Mouse (Mus musculus) embryonic facial prominence, embryonic 11.5 days (tissue): ENCODE results near the gene Hnrnph2. TPM values are rescaled to one million over a fixed set of nuclear protein-coding genes. Genes with fewer than 3 reads are reported as not detected.

ENCODE experiments used
- ATAC-seq: fragments of 200-750 bp; cut with Nextera tagmentation; replicated peaks from 2 replicates; pipeline ENCODE4 v1.8.0; 2017; ENCODE audit warnings: low read depth; ENCODE audit not compliant: insufficient number of reproducible peaks, low FRiP score, low TSS enrichment
- DNase-seq: peaks from one replicate; pipeline ENCODE4 v3.0.0-alpha.2; 2015; ENCODE audit warnings: low spot score
- H3K27ac ChIP-seq: fragments of 300-500 bp; sonication (generic); replicated peaks from 2 replicates; pipeline ENCODE4 v1.5.1; 2014; ENCODE audit warnings: mild to moderate bottlenecking, low read depth, low read length, control low read depth
- H3K27me3 ChIP-seq: fragments of 300-500 bp; sonication (generic); 2 replicates; pipeline ENCODE4 v1.6.1; 2014; ENCODE audit warnings: mild to moderate bottlenecking, low read length, moderate library complexity, mixed read lengths; ENCODE audit not compliant: control insufficient read depth, insufficient read depth
- H3K36me3 ChIP-seq: fragments of 300-500 bp; sonication (generic); replicated peaks from 2 replicates; pipeline ENCODE4 v1.6.1; 2014; ENCODE audit warnings: low read depth, mild to moderate bottlenecking, low read length, moderate library complexity, mixed read lengths; ENCODE audit not compliant: control insufficient read depth, insufficient read depth
- H3K4me1 ChIP-seq: fragments of 300-500 bp; sonication (generic); 2 replicates; pipeline ENCODE4 v1.6.1; 2014; ENCODE audit warnings: low read length, mixed read lengths; ENCODE audit not compliant: control insufficient read depth, insufficient read depth
- H3K4me2 ChIP-seq: fragments of 300-500 bp; sonication (generic); 2 replicates; pipeline ENCODE4 v1.6.1; 2014; ENCODE audit warnings: low read depth, mild to moderate bottlenecking, control low read depth, low read length, moderate library complexity
- H3K4me3 ChIP-seq: fragments of 300-500 bp; sonication (generic); 2 replicates; pipeline ENCODE4 v1.5.1; 2014; ENCODE audit warnings: low read depth, low read length, control low read depth
- H3K9ac ChIP-seq: fragments of 300-500 bp; sonication (generic); replicated peaks from 2 replicates; pipeline ENCODE4 v1.6.1; 2014; ENCODE audit warnings: mild to moderate bottlenecking, control low read depth, low read length
- H3K9me3 ChIP-seq: fragments of 300-500 bp; sonication (generic); replicated peaks from 2 replicates; pipeline ENCODE4 v1.6.1; 2016; ENCODE audit warnings: mild to moderate bottlenecking, low read length, inconsistent platforms, mixed read lengths; ENCODE audit not compliant: control insufficient read depth
- WGBS: fragments of 180-500 bp; shearing (Covaris S2); extraction: QIAGEN DNeasy Blood & Tissue Kit; methylation state at CpG from one replicate; pipeline ENCODE4 v1.1.7; 2014; 5-methylcytosine and 5-hydroxymethylcytosine counted together
- polyA plus RNA-seq: library from polyadenylated mRNA; unstranded; fragments of >200 nt; fragmentation: Nextera tagmentation; extraction: Ambion mirVana; gene quantifications from 2 replicates; pipeline ENCODE4 v1.2.1, GENCODE M21; 2014

Hnrnph2 gene
- polyA plus RNA-seq, 1 experiment from 2014 or later, result 167 TPM

GRCm38 (mm10) chrX:134599922-134600565, 935 bp upstream of the Hnrnph2 start:
- no peaks in the 10 kb centered on the region for H3K27me3 ChIP-seq
- H3K36me3 ChIP-seq, result no peaks in the 10 kb centered on the region
- no peaks in the 10 kb centered on the region for H3K9me3 ChIP-seq
- H3K27ac ChIP-seq, result no peak overlapping the region
- no peaks in the 10 kb centered on the region for H3K4me1 ChIP-seq
- peak overlapping the region; percentile 50 for H3K4me2 ChIP-seq
- 32% methylated on average over 10 of the region's 10 CpGs for WGBS
- peak overlapping the region; percentile 51 for H3K9ac ChIP-seq
- DNase-seq, result no peak
- ATAC-seq, result no peak
- peak overlapping the region; percentile 46 for H3K4me3 ChIP-seq

- H3K4me3 ChIP-seq, result peak overlapping the region; percentile 49
- peak; percentile 79 for ATAC-seq
- no peaks in the 10 kb centered on the region for H3K4me1 ChIP-seq
- no peaks in the 10 kb centered on the region for H3K36me3 ChIP-seq
- peak overlapping the region; percentile 61 for H3K9ac ChIP-seq
- H3K4me2 ChIP-seq, result peak overlapping the region; percentile 29
- H3K9me3 ChIP-seq, result no peaks in the 10 kb centered on the region
- DNase-seq, result peak; percentile 66
- no peaks in the 10 kb centered on the region for H3K27me3 ChIP-seq
- WGBS, result 22% methylated on average over 27 of the region's 43 CpGs
- peak overlapping the region; percentile 73 for H3K27ac ChIP-seq
Observed at GRCm38 (mm10) chrX:134601380-134602120, 571 bp downstream of the Hnrnph2 start.

- Histone ChIP-seq H3K9ac (no peak overlapping the region), H3K4me2 (no peak overlapping the region), H3K27ac (no peak overlapping the region), H3K27me3 (no peaks in the 10 kb centered on the region), H3K36me3 (no peaks in the 10 kb centered on the region), H3K9me3 (no peaks in the 10 kb centered on the region), H3K4me3 (no peak overlapping the region), H3K4me1 (no peaks in the 10 kb centered on the region)
- peak; percentile 43 for DNase-seq
- ATAC-seq, result no peak
- WGBS, result 32% methylated on average over 4 of the region's 4 CpGs
Observed at GRCm38 (mm10) chrX:134609472-134609871, 8.5 kb downstream of the Hnrnph2 start.

- DNase-seq, result no peak
- Histone ChIP-seq H3K9me3 (no peaks in the 10 kb centered on the region), H3K4me2 (no peak overlapping the region), H3K4me1 (no peaks in the 10 kb centered on the region), H3K9ac (no peak overlapping the region), H3K36me3 (no peaks in the 10 kb centered on the region), H3K4me3 (no peak overlapping the region), H3K27ac (no peak overlapping the region), H3K27me3 (no peaks in the 10 kb centered on the region)
- ATAC-seq, result no peak
- 84% methylated on average over 4 of the region's 4 CpGs for WGBS
Observed at GRCm38 (mm10) chrX:134610984-134611383, 10.0 kb downstream of the Hnrnph2 start.

- Histone ChIP-seq H3K9me3 (no peaks in the 10 kb centered on the region), H3K27ac (peak overlapping the region; percentile 80), H3K4me2 (peak overlapping the region; percentile 27), H3K4me3 (peak overlapping the region; percentile 17; the same call in 1 of the 2 replicates), H3K36me3 (no peaks in the 10 kb centered on the region), H3K4me1 (no peaks in the 10 kb centered on the region), H3K27me3 (no peaks in the 10 kb centered on the region), H3K9ac (peak overlapping the region; percentile 46)
- peak; percentile 76 for DNase-seq
- ATAC-seq, result peak; percentile 94
- WGBS, result 15% methylated on average over 13 of the region's 15 CpGs
Observed at GRCm38 (mm10) chrX:134612285-134612959, 11.4 kb downstream of the Hnrnph2 start.

GRCm38 (mm10) chrX:134614306-134614705, 13.3 kb downstream of the Hnrnph2 start:
- H3K9ac ChIP-seq, result no peak overlapping the region
- H3K27me3 ChIP-seq, result no peaks in the 10 kb centered on the region
- H3K36me3 ChIP-seq, result no peaks in the 10 kb centered on the region
- no peak overlapping the region for H3K4me2 ChIP-seq
- DNase-seq, result no peak
- H3K4me3 ChIP-seq, result no peak overlapping the region
- no peaks in the 10 kb centered on the region for H3K9me3 ChIP-seq
- WGBS, result 56% methylated on average over 2 of the region's 2 CpGs
- no peaks in the 10 kb centered on the region for H3K4me1 ChIP-seq
- no peak overlapping the region for H3K27ac ChIP-seq
- no peak for ATAC-seq

- H3K36me3 ChIP-seq, result no peaks in the 10 kb centered on the region
- H3K9ac ChIP-seq, result no peak overlapping the region
- no peaks in the 10 kb centered on the region for H3K9me3 ChIP-seq
- H3K27me3 ChIP-seq, result no peaks in the 10 kb centered on the region
- no peak overlapping the region for H3K4me3 ChIP-seq
- H3K4me1 ChIP-seq, result no peaks in the 10 kb centered on the region
- no peak overlapping the region for H3K27ac ChIP-seq
- DNase-seq (no peak), ATAC-seq (no peak; the same call in 1 of the 2 replicates)
- H3K4me2 ChIP-seq, result no peak overlapping the region
- 48% methylated on average over 9 of the region's 9 CpGs for WGBS
Observed at GRCm38 (mm10) chrX:134619695-134620094, 18.7 kb downstream of the Hnrnph2 start.
